Mouse (Mus musculus): ENCODE data around the gene Mapk10.

Gene Mapk10

GRCm38 (mm10) chr5:103164022-103164421 lies 47.1 kb downstream of the Mapk10 start:
- no peak for DNase-seq (ENCODE audit: low read depth)

DNA sequence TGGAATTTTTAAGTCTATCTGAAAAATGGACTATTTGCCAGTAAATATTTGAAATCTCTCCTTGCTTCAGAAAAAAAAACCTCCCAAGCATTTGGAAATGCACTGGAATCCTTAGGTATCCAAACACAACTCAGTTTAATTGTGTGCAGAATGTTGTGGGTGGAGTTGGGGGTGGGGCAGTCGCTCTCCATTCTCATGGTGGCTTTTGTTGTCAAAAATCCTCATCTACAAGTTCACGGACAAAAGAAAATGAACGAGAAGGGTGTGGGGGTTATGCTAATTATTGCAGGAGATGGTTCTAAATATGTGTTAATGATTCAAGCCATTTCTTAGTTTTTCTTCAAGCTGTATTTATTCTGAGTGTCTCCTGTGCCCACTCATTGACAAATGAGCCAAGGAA lies 49.6 kb downstream of the Mapk10 start:
- DNase-seq (ENCODE audit: low read depth): no peak

DNA sequence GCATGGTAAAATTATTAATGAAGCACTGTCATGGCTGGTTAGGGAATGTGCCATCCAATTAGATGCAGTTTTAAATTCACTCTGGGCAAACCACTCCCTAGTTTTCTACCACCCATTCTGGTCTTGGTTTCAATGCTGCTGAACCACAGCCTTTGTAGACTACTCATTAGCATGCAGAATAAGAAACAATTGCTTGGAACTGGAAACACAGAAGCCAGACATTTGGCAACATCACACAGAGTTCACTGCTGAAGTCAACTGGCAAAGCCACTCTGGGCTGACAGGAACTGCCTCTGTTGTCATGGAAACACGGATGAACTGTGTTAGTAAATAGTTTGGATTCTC lies 50.0 kb downstream of the Mapk10 start:
- DNase-seq (ENCODE audit: low read depth): no peak

DNA sequence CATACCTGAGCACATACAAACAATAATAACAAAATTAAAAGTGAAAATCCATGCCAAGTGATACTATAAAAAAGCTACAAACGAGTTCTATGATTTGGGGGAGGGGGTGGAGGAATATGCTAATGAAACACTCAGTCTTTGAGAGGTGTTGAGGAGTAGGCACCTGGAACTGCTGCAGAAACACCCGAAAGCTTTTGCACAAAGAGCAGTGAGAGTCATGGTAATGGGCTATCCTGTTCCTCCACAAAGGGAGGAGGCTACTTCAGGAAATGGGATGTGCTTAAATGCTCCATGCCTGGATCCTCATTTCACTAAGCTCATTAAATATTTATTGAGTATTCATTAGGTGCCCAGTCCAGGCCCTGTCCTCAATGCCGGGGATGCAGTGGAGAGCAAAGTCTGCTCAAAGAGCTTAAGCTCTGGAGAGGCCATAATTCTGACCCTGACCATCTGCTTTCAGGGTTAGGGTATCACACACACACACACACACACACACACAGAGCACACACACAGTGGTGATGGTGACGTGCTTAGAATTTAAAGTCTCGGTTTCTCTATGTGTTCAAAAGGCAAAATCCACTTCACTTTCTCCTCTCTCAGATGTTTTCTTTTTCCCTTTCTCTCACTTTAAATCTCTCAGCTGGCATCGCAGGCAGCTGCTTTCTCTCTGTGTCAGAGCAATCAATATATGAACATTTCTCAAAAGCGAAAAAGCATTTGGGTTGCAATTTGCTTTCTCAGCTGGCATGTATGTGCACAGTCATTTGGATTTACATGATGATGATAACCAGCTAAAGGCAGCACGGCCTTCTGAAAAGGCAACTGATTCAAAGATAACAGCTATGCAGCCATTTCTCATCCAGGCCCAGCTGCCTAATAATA lies 50.6 kb downstream of the Mapk10 start:
- no peak for DNase-seq (ENCODE audit: low read depth)

DNA sequence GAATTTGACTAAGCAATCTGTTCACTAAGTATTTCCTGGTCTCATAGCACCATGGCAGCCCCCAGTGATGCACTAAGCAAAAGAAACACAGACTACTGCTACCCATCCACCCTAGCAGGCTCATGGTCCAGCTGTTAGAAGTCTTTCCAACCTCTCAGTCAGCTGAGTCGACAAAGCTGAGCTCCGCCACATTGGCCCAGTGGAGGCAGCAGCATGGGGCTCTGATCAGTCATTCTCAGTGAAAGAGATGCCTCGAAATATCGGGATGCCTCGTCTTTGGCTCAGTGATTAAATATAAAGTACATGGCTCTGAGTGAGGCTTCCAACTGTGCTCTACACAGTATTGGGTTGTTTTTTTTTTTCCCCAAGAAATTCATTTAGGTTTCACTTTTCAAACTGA lies 70.2 kb downstream of the Mapk10 start:
- no peak for DNase-seq (ENCODE audit: low read depth)

- no peak for DNase-seq (ENCODE audit: low read depth)
Observed at GRCm38 (mm10) chr5:103134839-103135238, 76.3 kb downstream of the Mapk10 start.

DNA sequence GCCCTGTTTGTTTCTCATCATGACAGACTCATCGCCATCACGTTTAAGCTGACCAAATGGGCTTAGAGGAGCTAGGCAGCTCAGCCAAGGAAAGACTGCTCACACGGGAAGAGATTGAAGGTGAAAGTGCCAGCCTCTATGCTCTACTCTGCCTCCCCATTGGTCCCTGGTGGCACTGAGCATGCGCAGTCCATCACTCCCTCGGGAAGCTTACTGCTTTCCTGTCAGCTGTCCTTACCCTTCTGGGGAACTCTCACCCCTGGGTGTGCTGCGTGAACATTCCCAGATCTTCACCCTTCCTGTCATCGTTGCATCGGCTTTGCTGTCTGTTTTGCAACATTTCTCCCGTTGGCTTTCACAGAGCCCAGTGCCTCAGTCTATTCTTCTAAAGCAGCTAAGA lies 77.5 kb downstream of the Mapk10 start:
- DNase-seq (ENCODE audit: low read depth): no peak

GRCm38 (mm10) chr5:103132814-103133213 lies 78.3 kb downstream of the Mapk10 start:
- no peak for DNase-seq (ENCODE audit: low read depth)

DNA sequence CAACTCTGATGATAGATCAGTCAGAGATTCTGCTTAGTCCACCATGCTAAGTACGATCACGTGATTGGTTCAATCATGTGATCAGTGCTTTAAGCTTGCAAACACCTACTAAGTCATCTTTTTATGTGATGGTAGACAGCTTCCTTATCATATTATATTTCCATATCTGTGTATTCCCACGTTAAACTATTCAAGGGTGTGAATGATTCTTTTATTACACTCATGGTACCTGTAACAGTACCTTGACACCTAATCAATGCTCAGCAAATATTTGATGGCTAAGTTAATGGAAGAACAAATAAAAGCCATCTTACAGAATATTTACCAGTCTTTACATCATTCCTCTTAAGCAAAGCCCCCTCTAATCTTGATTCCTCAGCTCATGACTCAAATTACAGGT lies 91.5 kb downstream of the Mapk10 start:
- no peak for DNase-seq (ENCODE audit: low read depth)

- no peak for DNase-seq (ENCODE audit: low read depth)
Observed at GRCm38 (mm10) chr5:103115571-103115970, 95.6 kb downstream of the Mapk10 start.

DNA sequence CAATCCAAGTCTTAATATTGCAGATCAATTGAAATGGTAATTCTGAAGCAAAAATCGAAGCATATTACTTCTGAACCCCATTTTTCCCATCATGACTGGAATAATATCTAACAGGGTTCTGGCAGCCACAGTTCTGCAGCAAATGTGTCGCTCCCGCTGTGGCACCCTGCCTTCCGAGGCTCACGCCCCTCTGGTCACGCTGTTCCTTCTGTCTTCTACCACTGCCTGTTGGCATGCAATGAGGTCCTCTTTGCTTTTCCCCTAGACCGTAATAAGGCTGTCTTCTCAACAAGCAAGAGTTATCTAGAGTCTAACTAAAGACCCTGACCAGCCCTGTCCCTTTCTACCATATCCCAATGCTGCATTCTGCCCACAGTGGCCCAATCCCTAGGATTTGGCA lies 98.7 kb downstream of the Mapk10 start:
- no peak for DNase-seq (ENCODE audit: low read depth)

- no peak for DNase-seq (ENCODE audit: low read depth)
Observed at GRCm38 (mm10) chr5:103109409-103109808, 101.7 kb downstream of the Mapk10 start.

- no peak for DNase-seq (ENCODE audit: low read depth)
Observed at GRCm38 (mm10) chr5:103105441-103106414, 105.4 kb downstream of the Mapk10 start.

DNA sequence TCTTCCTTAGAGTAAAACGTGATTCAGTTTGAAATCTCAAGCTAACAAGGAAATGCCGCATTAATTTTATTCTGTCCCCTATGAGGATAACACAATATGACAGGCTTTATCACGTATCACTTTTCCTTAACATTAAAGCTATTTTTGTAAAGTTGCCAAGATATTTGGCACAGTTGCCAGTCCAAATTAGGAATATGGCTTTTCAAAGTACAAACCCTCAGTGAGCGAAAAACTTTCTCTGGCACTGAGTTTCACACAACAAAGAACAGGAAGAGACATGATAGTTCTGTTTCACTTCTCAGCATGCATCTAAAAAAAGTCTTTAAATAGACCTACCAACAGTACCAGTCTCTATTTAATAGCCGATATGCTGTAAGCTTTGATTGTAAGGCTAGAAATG lies 107.1 kb downstream of the Mapk10 start:
- DNase-seq (ENCODE audit: low read depth): no peak

DNA sequence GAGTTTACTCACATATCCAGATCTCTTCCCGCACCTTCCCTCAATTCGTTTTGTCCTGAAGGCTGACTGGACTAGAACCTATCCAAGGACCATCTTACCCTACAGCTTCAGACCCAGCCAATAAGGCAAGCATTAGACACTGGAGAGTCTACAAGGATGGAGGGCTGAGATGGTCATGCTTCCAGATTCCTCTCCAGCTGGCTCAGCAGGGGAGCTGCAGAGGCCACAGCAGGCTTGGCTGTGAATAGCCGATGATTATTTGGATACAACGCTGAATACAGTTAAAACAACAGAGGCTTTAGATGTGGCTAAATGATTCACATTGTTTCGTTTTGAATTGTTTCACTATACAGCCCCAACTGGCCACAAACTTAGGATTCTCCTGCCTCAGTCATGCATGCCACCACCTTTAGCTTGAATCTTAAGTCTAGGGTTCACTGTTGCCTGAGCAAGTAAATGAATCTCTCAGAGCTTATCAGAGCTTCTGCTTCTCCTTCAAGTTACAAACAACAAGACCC lies 108.2 kb downstream of the Mapk10 start:
- DNase-seq (ENCODE audit: low read depth): no peak

DNA sequence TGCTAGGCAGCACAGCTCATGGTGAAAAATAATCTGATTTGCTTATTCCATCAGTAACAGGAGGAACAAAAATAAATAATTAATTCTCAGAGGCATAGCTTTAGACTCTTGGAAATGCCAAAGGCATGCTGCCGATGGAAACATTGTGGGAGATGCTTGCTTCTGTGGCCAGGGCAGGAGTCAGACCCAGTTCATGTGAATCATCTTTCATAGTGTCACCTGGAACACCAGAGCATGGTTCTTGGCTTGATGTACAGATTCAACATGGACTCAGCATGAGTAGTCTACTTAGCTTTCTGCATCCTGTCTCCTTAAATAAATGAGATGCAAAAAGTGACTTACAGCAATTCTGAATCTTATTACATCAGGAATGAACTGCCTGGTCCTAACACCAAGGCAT lies 109.0 kb downstream of the Mapk10 start:
- no peak for DNase-seq (ENCODE audit: low read depth)

GRCm38 (mm10) chr5:103094166-103094565 lies 117.0 kb downstream of the Mapk10 start:
- DNase-seq (ENCODE audit: low read depth): no peak

- no peak for DNase-seq (ENCODE audit: low read depth)
Observed at GRCm38 (mm10) chr5:103085844-103086243, 125.3 kb downstream of the Mapk10 start.

DNA sequence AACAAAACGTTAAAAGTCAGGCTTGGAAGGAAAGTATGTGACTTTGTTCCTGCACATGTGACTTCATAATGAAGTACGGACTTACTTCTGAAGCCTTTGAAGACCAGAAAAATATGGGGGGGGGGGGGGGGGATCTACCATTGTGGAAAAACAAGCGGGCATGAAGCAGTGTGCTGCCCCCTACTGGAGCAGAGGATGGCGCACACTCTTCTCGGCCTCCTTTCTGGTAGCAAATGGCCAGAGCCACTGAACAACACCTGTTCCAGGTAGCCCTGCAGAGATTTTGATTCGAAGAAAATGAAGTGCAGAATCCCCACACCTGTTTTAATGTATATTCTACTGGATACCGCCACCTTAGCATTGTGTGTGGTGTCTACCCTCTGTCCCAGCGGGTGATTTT lies 135.7 kb downstream of the Mapk10 start:
- no peak for DNase-seq (ENCODE audit: low read depth)

DNA sequence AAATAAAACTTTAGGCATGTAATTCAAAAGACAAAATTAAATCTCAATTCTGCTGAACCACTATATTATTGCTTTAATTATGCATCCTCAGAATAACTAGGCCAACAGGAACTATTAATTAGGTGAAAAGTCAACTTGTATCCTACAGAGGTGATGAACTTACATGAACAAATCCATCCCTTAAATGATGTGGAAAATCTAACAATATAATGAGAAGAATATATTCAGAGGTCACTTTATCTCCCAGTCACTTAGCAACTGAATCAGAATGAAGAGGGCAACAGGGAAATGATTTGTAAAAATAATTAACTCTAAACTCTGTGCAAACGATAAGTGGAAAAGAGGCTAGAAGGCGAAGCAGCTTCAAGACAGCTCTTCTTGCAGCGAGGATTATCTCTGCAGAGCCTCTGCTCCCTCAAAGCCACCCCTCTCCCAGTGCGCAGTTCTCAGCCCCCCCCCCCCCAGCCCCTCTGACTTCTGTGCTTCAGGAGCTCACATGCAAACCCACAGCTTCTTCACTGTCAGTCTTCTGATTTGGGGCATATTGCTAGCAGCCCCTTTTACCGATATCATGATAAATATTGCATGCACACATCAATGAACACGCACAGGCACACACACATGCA lies 138.8 kb downstream of the Mapk10 start:
- DNase-seq (ENCODE audit: low read depth): no peak

DNA sequence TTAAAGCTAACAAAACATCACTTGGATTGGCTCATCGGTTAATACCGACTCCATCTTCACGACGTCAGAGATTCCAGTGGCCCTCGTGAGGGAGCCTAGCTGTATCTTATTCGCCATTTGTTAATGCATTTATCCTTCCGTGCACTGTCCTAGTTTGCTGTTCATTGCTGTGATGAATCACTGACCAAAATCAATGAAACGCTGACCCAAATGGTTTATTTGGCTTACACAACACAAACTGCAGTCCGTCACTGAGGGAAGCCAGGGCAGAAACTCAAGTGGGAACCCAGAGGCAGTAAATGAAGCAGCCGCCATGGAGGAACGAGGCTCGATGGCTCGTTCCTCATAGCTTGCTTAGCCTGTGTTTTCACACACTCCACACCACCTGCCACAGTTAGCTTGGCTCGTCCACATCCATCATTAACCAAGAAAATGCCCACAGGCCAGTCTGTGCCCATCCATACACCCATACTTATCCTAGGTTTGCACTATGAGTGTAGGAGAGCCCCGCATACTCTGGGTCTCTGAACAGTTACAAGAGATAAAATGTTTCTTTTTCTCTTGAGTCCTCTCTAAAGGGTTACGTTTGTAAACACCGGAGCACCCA lies 140.0 kb downstream of the Mapk10 start:
- DNase-seq (ENCODE audit: low read depth): no peak

Measured in induced T-regulatory cell, adult 2 months (primary cell).